Mouse (Mus musculus): ENCODE measurements around the gene Cdh6.

- TF ChIP-seq CTCF (IDR thresholded peaks at IDR 0.05; ENCODE audit: low read depth): no peak
- no peak for TF ChIP-seq EP300 (IDR thresholded peaks at IDR 0.05; ENCODE audit: low read depth)
Observed at GRCm38 (mm10) chr15:13141983-13142382, 31.5 kb downstream of the Cdh6 start.
